Mouse (Mus musculus): Measurements from ENCODE around the gene Adarb2.

DNA sequence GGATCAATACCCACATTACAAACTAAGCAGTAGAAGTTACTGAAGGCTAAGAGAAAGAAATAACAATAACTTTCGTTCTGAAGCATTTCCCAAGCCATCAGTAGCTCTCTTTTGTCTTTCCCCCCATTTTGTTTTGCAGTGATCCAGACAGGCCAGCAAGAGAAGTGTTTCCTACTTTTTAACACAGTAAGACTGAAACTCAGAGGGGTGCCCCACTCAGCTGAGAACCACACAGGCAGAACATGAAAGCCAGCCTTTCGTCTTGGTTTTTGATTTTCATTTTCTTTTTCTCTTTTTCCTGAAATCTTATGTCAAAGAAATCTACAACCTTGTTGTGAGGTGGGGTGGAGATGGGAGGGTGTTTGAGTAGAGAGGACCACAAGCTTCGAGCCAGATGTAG is 255.2 kb downstream of the Adarb2 start:
- TF ChIP-seq POLR2A (IDR thresholded peaks at IDR 0.05; ENCODE audit: control insufficient read depth in 1 of 2, insufficient read depth in 1 of 2, low read depth in 1 of 2, low read length in 2 of 2, poor library complexity in 1 of 2) (no peak), CTCF (IDR thresholded peaks at IDR 0.05 in 2 of 3, conservative IDR thresholded peaks at IDR 0.05 in 1 of 3; ENCODE audit: control insufficient read depth in 1 of 3, insufficient read depth in 1 of 3, low read depth in 2 of 3, low read length in 3 of 3, poor library complexity in 1 of 3, severe bottlenecking in 1 of 3) (no peak)
